ENCODE assay signal across 7 mouse cellular contexts in the genomic region with DNA sequence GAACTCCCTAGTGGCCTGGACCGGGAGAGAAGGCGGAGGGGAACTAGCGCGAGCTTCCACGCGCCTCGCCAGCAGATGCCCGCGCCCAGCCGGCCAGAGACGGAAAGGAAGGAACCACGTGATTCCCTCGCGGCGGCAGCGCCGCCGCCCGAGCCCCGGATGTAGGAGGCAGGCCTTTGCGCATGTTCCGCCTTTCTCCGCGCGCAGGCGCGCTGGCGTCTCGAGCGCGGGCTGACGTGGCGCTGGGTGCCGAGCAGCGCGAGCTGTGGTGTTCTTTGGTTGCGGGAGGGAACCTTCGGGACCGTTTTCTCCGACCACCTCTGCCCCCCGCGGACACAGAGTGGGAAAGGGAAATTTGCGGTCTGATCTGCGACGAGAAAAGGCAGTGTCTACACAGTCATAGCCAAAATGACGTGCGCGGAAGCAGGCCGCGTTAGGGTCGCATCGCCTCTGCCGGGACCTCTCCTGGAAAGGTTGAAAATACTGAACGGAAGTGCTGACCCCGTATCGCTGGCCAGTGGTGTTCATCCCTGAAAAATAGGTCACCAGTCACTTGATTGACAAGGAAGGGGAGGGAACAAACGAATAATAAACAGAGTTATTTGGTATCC. TPM values are rescaled to one million over a fixed set of nuclear protein-coding genes. Genes with fewer than 3 reads are reported as not detected.
DNase-seq lines count a peak whose midpoint lies in the region; ATAC-seq lines count a peak whose summit lies in the region.

A gene (minus strand): TSS at position 108 of the 611 bp plus-strand sequence.

- peaks cover 4% of the 10 kb centered on the region; the same call in 1 of the 2 replicates for H3K4me1 ChIP-seq in intestine, embryonic 15.5 days (replicated peaks)
- peaks cover 34% of the 10 kb centered on the region for H3K4me1 ChIP-seq in midbrain, embryonic 10.5 days

- H3K36me3 ChIP-seq in intestine, embryonic 15.5 days = no peaks in the 10 kb centered on the region
- H3K36me3 ChIP-seq in midbrain, embryonic 10.5 days = 0 out of 2 replicates have a peak, but pooled peaks cover 2% of the 10 kb centered on the region

- H3K4me3 ChIP-seq in intestine, embryonic 15.5 days (replicated peaks) = peak within 1 kb of the TSS; percentile 91
- H3K4me3 ChIP-seq in midbrain, embryonic 10.5 days = peak within 1 kb of the TSS; percentile 97

- peak within 1 kb of the TSS; percentile 60 for H3K4me2 ChIP-seq in intestine, embryonic 15.5 days (replicated peaks)

- intact Hi-C loops in gastrocnemius, postnatal 36 days (cut with DNase I) = loop anchor here (2.0 kb wide), 1 partner anchor 20 kb away; a partner anchor contains a TSS
- intact Hi-C loops in left cerebral cortex, postnatal 25 days (cut with DNase I) = loop anchor here (2.0 kb wide), 1 partner anchor 20 kb away; a partner anchor contains a TSS

- peak within 1 kb of the TSS; percentile 99 for H3K9ac ChIP-seq in intestine, embryonic 15.5 days

- H3K9me3 ChIP-seq in intestine, embryonic 15.5 days = no peaks in the 10 kb centered on the region
- no peaks in the 10 kb centered on the region for H3K9me3 ChIP-seq in midbrain, embryonic 10.5 days (replicated peaks)

- H3K27me3 ChIP-seq in intestine, embryonic 15.5 days (replicated peaks) = no peaks in the 10 kb centered on the region
- no peaks in the 10 kb centered on the region for H3K27me3 ChIP-seq in midbrain, embryonic 10.5 days (ENCODE audit: low read depth, poor library complexity, severe bottlenecking)

- under 1% methylated on average over 57 of the region's 57 CpGs for WGBS in intestine, embryonic 15.5 days
- WGBS in midbrain, embryonic 10.5 days = under 1% methylated on average over 57 of the region's 57 CpGs

- H3K27ac ChIP-seq in intestine, embryonic 15.5 days = peak within 1 kb of the TSS; percentile 98
- peak within 1 kb of the TSS; percentile 99 for H3K27ac ChIP-seq in midbrain, embryonic 10.5 days (replicated peaks)

- peak; percentile 92 to 94 for DNase-seq in adrenal gland, adult 18-20 months (ENCODE audit: low spot score in 2 of 2)
- peak; percentile 96 for DNase-seq in embryo, embryonic 11 days
- peak; percentile 93 for DNase-seq in gastrocnemius, postnatal 36 days
- peak; percentile 94 to 96 for DNase-seq in left cerebral cortex, postnatal 25 days (ENCODE audit: low spot score in 2 of 2)
- peak; percentile 94 for DNase-seq in midbrain, embryonic 10.5 days (ENCODE audit: low spot score)
- peak; percentile 94 for DNase-seq in right cerebral cortex, postnatal 4 days

- ATAC-seq in intestine, embryonic 15.5 days = peak; percentile 97

RNA-seq across cellular contexts. Expression of the gene that starts here (rescaled TPM):
- total RNA-seq in adrenal gland, adult 18-20 months (2021) = 100 to 1,000 TPM; 147 to 186 TPM
- total RNA-seq in gastrocnemius, postnatal 36 days (2021) = 10 to 100 TPM; 72.2 to 83.8 TPM
- 138 and 140 TPM in 2 replicates for polyA plus RNA-seq in intestine, embryonic 15.5 days (2015; fragmentation: Nextera tagmentation; extraction: Ambion mirVana)
- 10 to 100 TPM; 93.2 to 97.1 TPM for total RNA-seq in left cerebral cortex, postnatal 25 days (2021)
- polyA plus RNA-seq in midbrain, embryonic 10.5 days (2016; fragmentation: Nextera tagmentation; extraction: Ambion mirVana) = 144 and 146 TPM in 2 replicates

Comparison
In these comparisons a context has a peak if more than half of its experiments do, and no peak if none do; other contexts are left out.
1. Peak in every context shown above with its lines: DNase-seq, ATAC-seq, H3K4me3 ChIP-seq and H3K27ac ChIP-seq.